Mouse (Mus musculus) left cerebral cortex, postnatal 4 days (tissue): ENCODE data around the gene Med18. TPM values are rescaled to one million over a fixed set of nuclear protein-coding genes. Genes with fewer than 3 reads are reported as not detected.
"Not testable (repeated sequence)": the region's sequence is repeated elsewhere in the genome, so short reads cannot be mapped to it uniquely, and the experiment has no call there.

Experiments
- DNase-seq: peaks from one replicate; pipeline ENCODE4 v3.0.0-alpha.2; 2022
- intact Hi-C: fragments of 180-260 bp; cut with DNase I; formaldehyde crosslinking; loops from one replicate; pipeline ENCODE4 v1.15.1; 2025
- total RNA-seq, 2 experiments: library from RNA; stranded (reverse); gene quantifications; 2 replicates each; pipeline ENCODE4 v1.2.3; 2021

Gene Med18
- total RNA-seq, 2 experiments from 2014 or later: 10.0 to 12.2 TPM

DNA sequence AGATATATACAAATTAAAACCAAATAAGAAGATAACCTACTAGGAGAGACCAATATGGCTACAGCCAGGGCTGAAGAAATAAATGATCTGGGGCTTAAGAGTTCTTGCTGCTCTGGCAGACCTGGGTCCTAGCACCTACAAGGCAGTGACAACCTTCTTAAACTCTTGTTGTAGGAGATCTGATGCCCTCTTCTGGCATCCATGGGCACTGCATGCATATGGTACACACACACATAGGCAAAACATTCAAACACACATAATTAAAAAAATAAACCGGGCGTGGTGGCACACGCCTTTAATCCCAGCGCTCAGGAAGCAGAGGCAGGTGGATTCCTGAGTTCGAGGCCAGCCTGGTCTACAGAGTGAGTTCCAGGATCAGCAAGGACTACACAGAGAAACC is 39.0 kb downstream of the Med18 start:
- intact Hi-C loops: no loop called here
- DNase-seq: no peak

DNA sequence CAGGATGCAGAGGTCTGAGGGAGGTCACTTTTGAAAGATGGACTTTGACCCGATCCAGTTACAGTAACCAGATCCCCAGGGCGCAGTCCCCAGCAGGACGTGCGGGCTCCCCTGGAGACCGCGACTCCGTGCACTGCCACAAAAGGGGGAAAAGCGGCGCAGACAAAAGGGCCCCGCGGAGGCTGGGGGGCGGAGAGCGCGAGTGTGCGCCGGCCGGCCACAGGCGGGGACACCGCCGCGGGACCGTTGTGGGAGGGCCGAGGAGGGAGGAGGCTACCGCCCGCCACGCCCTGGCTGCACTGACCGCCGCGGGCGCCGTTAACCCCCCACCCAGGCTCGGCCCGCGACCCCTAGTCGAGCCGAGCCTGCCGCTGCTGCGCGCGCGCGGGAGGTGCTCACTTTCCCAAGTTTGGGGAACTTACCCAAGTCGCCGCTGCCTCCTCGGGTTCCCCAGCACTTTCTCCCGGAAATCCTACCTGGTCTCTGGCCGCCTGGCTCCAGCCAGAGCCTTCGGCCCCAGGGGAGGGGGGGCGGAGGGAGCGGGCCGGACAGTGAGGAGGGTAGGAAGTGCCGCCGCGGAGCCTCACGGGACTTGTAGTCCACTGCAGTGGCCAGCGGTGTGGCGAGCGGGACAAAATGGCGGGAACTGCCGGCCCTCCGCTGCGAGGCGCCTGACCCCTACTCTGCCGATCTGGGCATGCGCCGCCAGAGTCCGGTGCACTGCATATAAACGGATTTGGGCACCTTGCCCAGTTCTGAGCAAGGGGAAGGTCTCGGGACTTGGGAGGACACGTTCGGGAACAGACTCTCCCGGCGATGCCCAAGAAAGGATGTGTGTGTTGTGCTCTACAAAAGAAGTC is 41.6 kb downstream of the Med18 start, which contains the start of gene Phactr4:
Phactr4 (minus strand) TSS at position 567 of the 860 bp plus-strand sequence.
- intact Hi-C loops: no loop called here
- DNase-seq: peak; percentile 98

DNA sequence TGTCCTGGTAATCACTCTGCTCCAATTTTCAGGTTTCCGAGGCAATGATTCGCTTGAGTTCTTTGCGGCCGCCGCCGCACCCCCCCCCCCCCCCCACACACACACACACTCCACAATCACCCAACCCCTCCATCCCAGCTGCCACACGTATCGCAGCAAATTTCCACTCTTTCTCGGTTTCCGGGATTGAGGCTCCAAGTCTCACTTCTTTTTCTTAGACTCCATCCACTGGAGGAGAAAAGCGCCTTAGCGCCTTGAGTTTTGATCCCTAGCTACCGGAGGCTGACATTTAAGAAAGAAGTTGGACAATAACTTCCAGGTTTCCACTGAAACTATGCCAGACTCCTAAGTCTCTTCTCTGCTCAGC is 42.2 kb downstream of the Med18 start:
- intact Hi-C loops: no loop called here
- no peak for DNase-seq

DNA sequence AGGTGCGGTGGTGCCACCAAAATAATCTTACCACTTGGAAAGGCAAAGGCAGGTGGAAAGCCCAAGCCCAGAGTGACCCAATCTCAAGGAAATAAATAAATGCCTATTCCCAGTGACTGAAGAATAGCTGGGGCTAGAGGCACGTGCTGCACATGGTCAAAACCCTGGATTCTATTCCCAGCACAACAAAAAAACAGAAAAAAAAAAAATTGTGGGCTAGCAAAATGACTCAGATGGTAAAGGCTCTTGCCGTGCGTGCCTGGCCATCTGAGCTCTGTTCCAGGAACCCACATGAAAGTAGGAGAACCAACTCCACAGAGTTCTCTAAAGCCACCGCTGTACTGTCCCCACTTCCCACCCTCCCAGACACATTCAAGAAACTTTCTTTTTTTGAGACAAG is 43.2 kb downstream of the Med18 start:
- intact Hi-C loops: no loop called here

DNA sequence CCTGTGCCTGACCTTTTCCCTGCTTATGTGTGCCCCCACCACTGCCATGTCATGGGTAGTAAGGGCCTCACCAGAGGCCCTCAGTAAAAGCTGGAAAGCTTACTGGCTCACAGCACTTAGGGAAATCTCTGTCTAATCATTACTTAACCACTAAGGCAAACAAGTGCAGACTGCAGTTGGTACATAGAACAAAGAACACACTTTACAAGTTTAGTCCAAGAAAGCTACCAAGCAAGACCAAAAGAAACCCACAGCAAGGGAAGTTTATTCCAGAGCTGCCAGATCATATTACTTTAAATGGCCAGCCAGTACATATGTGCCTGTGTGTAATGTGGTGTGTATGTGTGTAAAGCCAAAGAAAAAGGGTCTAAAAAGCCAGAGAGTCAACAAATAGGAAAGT is 47.8 kb downstream of the Med18 start:
- intact Hi-C loops: no loop called here

More for the DNA sequence above, 43.2 kb downstream of the Med18 start:
- DNase-seq: no peak

DNA sequence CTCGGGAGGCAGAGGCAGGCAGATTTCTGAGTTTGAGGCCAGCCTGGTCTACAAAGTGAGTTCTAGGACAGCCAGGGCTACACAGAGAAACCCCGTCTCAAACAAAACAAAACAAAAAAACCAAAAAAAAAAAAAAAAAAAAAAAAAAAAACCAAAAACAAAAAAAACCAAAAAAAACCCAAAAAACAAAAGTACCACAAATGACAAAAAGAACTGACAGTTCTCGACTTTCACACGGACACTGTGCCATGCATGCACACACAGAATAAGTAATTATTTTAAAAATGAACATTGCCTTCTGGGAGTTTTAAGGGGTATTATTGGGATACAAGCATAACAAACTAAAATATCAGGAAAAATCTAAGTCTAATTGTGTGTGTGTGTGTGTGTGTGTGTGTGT is 50.5 kb downstream of the Med18 start:
- intact Hi-C loops, DNase-seq: not testable (repeated sequence)

More for the DNA sequence above, 47.8 kb downstream of the Med18 start:
- no peak for DNase-seq

DNA sequence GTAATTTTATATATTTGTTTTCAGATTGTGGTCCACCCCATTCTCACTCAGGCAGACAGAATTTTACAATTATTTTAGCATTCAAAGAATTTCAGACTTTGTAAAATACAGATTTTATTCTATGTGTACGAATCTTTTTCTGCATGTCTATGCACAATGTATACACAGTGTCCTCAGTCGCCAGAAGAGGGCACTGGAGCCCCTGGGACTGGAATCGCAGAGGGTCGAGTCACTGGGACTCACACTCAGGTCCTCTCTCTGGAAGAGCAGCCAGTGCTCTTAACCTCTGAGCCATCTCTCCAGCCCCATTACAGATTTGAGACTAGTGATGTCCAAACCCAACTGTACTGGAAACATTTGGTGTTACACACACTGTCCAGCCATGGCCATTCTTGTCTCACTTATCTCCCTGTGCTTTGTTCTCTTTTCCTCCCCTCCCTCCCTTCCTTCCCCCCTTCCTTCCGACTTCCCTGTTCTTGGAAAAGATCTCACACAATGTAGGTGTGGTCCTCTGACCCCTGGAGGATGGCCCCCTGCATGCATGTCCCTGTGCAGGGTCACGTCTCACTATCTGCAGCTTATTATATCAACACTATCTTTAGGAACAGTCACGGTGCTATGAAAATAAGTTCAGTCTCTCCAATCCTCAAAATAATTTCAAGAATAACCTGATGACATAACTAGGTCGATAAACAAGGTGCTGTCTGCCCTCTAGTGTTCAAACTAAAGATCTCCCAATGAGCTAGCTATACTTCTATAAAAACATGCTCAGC is 52.2 kb downstream of the Med18 start:
- DNase-seq: peak; percentile 20
- intact Hi-C loops: no loop called here

DNA sequence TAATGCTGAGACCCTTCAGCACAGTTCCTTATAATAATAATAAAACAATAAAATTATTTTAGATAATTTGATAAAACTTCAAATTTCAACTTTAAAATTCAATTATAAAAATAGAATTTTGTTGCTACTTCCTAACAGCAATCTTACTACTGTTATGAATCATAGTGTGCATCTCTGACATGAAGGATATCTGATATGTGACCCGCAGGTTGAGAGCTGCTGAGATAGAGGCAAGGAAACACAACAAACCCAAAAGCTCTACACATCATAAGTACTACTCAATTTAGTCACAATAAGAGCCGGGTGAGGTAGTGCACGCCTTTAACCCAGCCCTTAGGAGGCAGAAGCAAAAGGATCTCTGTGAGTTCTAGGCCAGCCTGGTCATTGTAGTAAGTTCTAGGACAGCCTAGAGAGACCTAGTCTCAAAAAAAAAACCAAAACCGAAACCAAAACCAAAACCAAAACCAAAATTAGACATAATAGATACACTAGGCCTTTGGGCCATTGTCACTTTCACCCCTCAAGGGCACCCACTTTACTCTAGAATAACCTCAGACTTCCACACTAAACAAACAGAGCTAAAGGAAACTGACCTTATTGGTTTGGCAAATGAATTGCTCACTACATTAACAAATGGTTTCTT is 54.0 kb downstream of the Med18 start:
- no peak for DNase-seq
- intact Hi-C loops: no loop called here

Other genes starting within 250 kb of the Med18 start
- gene Gmeb1, start 202.3 kb downstream of the Med18 start, total RNA-seq: 10 to 100 TPM; 35.2 to 36.0 TPM
- gene Taf12, start 189.5 kb downstream of the Med18 start, total RNA-seq: 10 to 100 TPM; 16.8 to 19.1 TPM
- gene Rab42, start 160.5 kb downstream of the Med18 start, total RNA-seq: 1 to 10 TPM; 1.4 to 2.1 TPM
- gene Trnau1ap, start 134.4 kb downstream of the Med18 start, total RNA-seq: 10 to 100 TPM; 40.9 to 47.2 TPM
- gene Rcc1, start 110.3 kb downstream of the Med18 start, total RNA-seq: 10 to 100 TPM; 17.6 to 22.0 TPM
- gene Phactr4, start 41.4 kb downstream of the Med18 start, total RNA-seq: 10 to 100 TPM in 1 of 2 experiments, 1 to 10 TPM in 1; 9.3 to 11.5 TPM
- 1 to 10 TPM; 6.8 to 7.0 TPM for gene Sesn2, start 46.6 kb upstream of the Med18 start, total RNA-seq
- 100 to 1,000 TPM; 652 to 682 TPM for gene Atpif1, start 69.7 kb upstream of the Med18 start, total RNA-seq
- gene Dnajc8, start 71.6 kb upstream of the Med18 start, total RNA-seq: 10 to 100 TPM; 83.6 to 83.7 TPM
- gene Ptafr, start 100.1 kb upstream of the Med18 start, total RNA-seq: 1 to 10 TPM in 1 of 2 experiments, under 1 TPM in 1; 0.58 to 1.1 TPM
- 10 to 100 TPM; 24.5 to 25.7 TPM for gene Eya3, start 175.1 kb upstream of the Med18 start, total RNA-seq